Mouse (Mus musculus) cerebellum, adult 18-20 months (tissue): ENCODE results near the gene Foxp1.

ENCODE experiments used
- DNase-seq, 2 experiments: peaks; one replicate each; pipeline ENCODE4 v3.0.0; 2021

Gene Foxp1

DNA sequence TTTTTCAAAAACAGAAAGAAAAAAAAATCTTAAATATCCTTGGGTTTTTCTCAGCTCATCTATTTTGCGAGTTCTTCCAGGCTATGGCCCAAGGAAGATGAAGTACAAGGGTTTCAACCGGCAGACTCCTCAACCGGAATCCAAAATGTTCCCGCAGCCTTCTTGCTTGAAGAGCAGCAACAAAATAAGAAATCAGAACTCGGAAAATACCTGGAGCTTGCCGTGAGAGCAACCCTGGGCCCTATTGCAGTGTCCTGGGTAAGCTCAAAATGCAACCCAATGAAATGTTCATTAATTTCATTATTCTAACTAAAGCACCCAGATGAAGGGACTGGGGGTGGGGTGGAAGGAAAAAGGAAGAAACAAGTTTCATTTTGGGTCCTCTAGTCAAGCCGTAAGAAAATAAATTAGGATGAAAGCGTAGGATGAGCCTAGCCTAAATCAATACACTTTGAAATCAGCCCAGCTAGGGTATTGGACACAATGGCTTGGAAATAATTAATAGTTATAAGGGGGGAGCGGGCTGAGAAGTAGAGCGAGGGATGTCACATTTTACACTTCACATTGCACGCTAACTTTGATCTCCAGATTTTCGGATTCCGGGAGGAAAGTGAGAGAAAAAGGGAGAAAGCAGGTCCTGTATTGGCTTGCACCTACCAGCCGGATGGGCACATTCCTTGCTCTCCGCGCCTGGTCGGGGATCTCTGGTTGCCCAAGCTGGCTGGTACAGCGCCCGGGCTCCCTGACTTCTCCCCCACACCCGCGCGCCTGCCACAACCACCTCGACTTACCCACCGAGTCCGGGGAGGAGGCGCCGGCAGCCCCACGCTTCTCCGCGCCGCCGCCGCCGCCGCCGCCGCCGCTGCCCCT lies 2.5 kb downstream of the Foxp1 start:
- peak; percentile 42 to 50 for DNase-seq

GRCm38 (mm10) chr6:99519052-99519451 lies 3.5 kb downstream of the Foxp1 start:
- no peak for DNase-seq

DNA sequence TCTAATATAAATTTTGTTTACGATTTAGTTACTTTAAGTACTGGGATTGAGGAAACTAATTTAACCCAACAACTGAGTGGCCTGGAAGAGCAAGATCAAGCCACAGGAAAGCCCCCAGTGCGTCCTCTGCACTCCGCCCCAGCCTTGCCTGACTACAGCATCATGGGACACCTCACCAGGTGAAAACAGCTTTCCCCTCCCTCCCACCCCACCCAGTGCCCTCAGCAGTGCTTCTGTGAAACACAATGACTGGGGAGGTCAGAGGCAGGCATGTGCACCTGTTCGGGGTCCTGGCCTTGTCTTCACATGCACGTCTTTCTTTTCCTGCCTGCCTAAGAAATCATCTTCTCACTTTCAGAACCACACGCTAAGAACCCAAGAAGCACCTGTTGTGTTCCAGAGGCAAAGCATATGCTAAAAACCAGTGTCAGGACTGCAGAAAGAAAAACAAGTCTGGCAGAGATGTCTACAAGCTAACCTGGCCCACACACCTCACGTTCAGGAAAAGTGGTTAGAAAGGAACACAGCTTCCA lies 6.8 kb downstream of the Foxp1 start:
- no peak for DNase-seq

- no peak for DNase-seq
Measured at GRCm38 (mm10) chr6:99511862-99512261, 10.7 kb downstream of the Foxp1 start.

- peak; percentile 83 to 86 for DNase-seq
Measured at GRCm38 (mm10) chr6:99509189-99509592, 13.3 kb downstream of the Foxp1 start.

DNA sequence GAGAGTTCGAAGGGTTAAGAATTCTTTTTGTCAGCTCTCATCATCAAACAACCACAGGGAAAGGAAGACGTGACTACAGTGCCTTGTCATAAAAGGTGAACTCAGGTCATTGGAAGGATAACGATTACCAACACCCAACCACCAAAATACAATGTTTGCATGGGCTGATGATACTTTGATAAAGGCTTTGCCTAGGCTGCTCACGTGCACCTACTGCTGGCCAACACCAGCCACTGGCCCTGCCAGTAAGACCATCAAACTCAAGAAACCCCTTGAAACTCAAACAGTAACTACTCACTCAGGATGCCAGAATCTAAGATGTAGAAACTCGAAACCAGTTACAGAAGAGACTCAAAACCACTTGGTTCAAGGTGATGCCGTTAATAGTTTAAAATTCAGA lies 15.7 kb downstream of the Foxp1 start:
- no peak for DNase-seq

- DNase-seq, result no peak
Measured at GRCm38 (mm10) chr6:99503741-99504140, 18.8 kb downstream of the Foxp1 start.

GRCm38 (mm10) chr6:99502727-99503126 lies 19.8 kb downstream of the Foxp1 start:
- DNase-seq, result no peak

GRCm38 (mm10) chr6:99502314-99502713 lies 20.2 kb downstream of the Foxp1 start:
- no peak for DNase-seq

GRCm38 (mm10) chr6:99500570-99501270 lies 21.8 kb downstream of the Foxp1 start:
- no peak for DNase-seq

DNA sequence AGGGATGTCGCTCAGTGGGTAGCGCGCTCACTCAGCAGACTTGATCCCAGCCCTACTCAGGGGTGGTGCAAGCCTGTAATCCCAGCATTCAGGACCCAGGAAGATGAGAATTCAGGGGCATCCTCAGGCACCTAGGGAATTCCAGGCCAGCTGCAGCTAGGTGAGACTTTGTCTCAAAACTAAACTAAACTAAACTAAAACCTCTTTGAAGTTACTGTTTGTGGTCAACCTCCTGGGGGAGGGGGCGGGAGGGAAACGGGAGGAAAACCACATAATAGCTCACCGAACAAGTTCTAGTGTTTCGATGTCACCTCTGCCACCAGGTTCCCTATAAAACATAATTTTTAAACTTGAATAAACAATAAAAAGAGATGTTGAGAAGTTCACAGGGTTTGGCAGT lies 24.4 kb downstream of the Foxp1 start:
- DNase-seq, result no peak

DNA sequence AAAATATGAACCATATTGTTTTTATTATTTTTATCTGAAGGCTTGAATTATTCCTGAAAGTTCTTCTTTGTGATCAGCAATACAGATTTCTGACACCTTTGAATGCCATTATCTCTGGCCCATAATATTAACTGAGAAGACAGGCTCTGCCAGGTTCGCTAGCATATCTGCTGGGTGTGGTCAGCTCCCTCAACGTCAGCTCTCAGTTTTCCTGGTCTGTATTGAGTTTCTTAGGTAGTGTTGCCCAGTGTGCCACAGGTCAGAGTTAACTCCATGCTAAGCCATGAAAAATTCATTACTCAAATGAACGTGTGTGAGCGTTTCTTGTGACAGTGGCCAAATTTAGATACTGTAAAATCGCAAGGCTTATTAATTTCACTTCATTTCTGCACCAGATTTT lies 26.4 kb downstream of the Foxp1 start:
- DNase-seq, result no peak

DNA sequence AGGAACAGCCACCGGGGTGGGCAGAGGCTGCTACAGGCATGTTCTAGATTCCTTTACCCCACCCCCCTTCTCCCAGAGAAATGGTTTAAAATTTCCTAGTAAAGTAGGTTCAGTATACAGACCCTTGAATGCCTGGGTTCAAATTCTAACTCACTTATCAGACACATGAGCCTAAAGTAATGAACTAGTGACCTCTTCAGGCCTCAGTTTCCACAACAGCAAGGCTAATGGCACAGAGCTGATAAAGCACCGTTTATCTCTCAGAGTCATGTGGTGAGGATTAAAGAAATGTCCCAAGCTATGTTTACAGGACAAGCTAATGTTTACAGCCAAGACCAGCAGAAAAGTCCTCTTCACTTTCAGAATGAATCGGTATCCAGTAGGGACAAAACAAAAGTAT lies 29.6 kb downstream of the Foxp1 start:
- DNase-seq, result no peak

- no peak for DNase-seq
Measured at GRCm38 (mm10) chr6:99491979-99492544, 30.5 kb downstream of the Foxp1 start.

DNA sequence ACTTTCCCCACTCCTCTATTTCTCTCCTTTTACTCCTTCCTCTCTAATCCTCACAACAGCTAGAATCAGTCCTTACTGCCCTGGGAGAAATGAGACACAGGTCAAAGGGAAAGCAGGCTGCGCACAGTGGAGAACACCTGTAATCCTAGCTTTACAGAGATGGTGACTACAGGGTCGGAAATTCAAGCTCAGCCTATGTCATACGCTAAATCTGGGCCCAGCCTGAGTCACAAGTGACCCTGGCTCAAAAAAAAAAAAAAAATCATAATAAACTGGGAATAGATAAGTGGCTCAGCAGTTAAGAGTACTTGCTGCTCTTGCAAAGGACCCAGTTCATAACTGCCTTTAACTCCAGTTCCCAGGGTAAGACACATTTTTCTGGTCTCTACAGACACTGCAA lies 31.4 kb downstream of the Foxp1 start:
- DNase-seq, result no peak

- DNase-seq, result no peak
Measured at GRCm38 (mm10) chr6:99489900-99490648, 32.4 kb downstream of the Foxp1 start.

- DNase-seq, result no peak
Measured at GRCm38 (mm10) chr6:99489423-99489822, 33.1 kb downstream of the Foxp1 start.

DNA sequence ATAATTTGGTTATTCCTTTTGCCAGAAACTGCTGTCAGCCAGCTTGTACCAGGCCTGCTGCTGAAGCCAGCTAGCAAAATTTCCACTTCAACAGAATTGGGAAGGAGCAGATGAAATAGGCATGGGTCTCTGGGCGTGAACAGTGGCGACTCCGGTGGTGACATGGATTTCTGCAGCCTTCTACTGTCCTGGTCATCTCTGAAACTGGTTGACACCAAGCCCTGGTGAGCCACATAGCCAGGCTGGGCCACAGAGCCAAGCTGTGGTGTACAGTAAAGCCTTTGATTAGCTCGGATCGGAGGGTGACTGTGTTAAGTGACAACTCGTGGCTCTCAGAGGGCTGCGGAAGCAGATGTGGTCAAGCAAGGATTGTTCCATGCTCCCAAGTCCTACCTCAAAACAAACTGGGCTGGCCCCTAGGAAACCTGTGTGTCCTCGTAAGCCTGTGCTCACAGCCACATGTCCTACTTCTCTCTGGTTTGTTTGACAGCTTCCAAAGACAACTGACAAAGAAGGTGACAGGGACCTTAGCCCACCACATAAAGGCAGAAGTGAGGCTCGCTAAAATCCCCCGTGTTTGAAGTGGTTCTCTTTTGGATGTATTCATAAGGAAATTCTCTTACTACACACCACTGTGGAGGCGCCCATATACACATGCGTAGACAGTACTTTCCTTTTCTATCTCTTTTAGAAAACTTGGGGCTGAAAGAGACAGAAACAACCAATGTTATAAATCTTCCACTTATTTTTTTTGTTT lies 36.5 kb downstream of the Foxp1 start:
- peak; percentile 42 to 54 for DNase-seq

DNA sequence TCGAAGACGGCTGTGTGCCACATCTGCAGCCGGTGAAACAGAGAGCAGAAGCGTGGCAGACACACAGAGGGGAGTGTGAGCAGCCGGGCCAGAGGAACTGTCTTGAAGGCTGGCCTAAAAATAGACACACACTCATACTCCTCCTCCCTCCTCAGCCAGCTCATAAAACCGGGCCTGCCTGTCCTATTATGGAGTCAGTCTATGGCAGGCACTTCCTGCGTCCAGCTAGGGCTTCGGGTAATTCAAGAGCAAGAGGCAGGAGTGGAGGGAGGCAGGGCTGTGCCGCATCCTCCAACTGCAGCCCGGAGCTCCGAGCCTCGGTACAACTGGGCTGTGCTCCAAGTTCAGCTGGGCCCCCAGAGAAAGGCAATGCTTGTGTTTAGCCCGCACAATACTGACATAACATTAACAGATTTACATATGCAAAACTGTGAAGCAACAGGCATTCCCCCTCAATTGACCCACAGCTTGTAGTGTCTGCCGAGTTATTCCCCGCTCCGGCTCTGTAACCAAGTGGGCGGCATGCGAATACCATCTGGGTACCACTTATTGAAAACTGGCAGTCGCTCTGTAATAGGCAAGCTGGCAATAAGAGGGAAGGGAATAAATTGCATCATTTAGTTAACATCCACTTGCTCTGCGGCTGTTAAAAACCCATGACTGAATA lies 37.2 kb downstream of the Foxp1 start:
- DNase-seq, result peak; percentile 25 to 43

- no peak for DNase-seq
Measured at GRCm38 (mm10) chr6:99484884-99485216, 37.7 kb downstream of the Foxp1 start.

DNA sequence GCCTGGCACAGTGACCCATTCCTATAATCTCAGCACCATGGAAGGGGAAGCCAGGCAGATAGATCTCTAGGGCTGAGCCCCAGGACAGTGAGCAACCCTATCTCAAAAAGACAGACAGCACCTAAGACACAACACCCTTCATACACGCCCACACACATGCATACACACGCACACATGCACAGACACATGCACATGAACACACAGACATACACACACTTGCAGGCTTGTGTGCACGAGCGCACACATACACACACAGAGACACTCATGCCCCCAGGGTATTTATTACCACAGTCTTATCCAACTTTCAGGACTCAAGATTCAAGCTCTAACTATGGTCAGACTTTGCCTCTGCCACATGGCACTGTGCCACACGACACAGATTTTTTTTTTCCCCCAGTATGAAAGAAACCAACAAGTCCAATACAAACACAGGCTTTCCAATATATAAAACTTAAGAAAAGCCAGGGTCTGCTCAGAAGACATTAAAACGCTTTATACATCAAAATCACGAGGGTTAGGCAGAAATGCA lies 38.3 kb downstream of the Foxp1 start:
- DNase-seq, result no peak
